Mouse (Mus musculus) erythroblast, adult 5-6 weeks (primary cell): ENCODE data around the gene Bhmt. TPM values are rescaled to one million over a fixed set of nuclear protein-coding genes. Genes with fewer than 3 reads are reported as not detected.
"Not testable (repeated sequence)": the region's sequence is repeated elsewhere in the genome, so short reads cannot be mapped to it uniquely, and the experiment has no call there.

Source experiments
- ATAC-seq: replicated peaks from 2 replicates; pipeline ENCODE4 v1.8.0; 2016; ENCODE audit warnings: moderate number of reproducible peaks, mild to moderate bottlenecking, moderate TSS enrichment, inconsistent platforms; ENCODE audit not compliant: poor library complexity, low FRiP score, severe bottlenecking
- total RNA-seq, 2 experiments: library from RNA; stranded (forward) in 1 of 2; stranded (reverse) in 1 of 2; fragments of 150-400 nt in 1 of 2; fragments of 200-764, 138-1000 nt in 1 of 2; gene quantifications; 2 replicates each; pipeline versions ENCODE4 v1.2.3 to v1.2.4; 2015 to 2017; ENCODE audit warnings: low replicate concordance in 2 of 2

Bhmt gene
- total RNA-seq, 2 experiments from 2014 or later, result not detected

DNA sequence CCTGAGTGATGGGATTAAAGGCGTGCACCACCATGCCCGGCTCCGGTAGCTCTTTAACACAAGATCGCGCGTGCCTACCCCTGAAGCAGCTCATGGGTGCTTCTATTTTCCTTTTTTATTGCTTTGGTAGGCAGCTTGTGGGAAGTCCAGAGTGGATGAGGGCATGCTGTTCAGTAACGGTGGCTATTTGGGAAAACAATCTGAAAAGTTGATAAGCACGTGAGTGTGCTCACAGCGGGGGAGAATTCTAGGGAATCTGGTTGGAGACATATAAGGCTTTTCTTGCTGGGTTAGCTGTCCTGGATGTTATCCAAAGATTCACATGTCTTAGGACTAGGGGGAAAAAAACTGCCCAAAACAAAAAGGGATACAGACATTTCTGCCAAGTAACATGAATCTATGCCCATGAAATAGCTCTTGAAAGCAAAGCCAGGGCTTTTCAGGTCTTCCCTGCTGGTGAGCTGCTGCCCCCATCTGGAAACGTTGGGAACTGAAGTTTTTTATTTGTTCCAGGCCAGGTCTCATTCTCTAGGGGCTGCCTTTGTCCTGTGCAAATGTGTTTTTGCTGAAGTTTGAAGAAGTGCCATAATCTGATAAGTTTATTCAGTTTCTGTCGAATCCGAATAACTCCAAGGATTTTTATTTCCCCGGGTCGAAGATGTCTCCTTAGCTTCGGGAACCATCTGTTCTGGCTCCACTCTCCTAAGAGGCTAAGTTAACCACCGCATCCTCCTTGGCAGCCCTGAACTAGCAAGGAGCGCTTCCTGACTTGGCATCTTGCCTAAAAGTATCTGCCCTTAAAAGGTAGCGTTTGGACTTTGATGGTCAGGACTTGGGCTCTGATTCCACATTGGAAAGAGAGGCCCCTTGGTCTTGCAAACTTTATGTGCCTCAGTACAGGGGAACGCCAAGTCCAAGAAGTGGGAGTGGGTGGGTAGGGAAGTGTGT is 24.8 kb downstream of the Bhmt start:
- no peak for ATAC-seq

DNA sequence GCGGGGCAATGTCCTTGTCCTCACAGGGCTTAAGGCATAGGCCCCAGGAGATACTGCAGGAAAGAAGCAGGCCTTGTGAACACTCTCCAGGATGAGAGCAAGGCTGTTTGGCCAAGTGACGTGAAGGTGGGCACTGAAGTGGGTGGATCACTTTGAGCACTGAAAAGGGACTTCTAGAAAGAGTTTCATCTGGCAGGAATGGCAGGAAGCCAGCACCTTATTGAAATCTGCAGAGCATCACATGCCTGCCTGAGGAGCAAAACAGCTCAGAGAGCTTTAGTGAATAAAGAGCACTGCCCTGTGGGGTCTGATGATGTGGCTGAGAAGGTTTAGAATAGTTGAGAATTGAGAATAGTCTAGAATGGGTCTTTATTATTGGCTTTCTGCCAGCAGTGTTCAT is 29.3 kb downstream of the Bhmt start:
- no peak for ATAC-seq

- no peak for ATAC-seq
These were observed 30.1 kb downstream of the Bhmt start for GRCm38 (mm10) chr13:93607701-93608100.

DNA sequence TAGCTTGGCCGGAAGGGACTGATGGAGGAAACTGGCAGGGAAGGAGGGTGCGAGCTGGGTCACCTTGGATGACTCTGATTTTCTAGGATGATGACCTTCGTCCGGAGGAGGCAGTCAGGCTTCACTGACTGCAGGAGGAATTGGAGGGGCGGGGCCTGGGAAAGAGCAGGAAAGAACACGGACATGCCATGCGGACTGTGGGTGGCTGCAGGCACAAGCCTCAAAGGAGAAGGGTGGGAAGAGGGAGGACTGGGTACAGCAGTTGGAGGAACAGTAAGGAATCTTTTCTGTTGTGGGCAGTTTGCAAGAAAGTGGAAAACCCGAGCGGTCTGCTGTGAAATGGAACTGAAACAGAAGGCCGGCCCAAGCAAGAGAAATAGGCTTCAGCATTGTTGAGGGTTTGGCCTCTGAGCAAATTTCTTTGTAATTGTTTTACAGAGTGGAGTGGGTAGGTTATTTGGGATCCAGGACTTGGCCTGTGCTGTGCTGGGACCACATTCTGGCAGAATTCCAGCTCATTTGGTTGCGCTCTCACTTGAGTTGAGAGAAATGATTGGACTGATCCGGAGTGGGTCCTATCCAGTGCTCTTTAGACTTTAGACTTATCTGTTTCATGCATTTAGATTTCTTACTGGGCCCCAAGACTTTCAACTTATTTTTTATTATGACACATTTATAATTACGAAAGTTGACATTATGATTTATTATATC is 30.7 kb downstream of the Bhmt start:
- ATAC-seq, result no peak

- no peak for ATAC-seq
These were observed 33.1 kb downstream of the Bhmt start for GRCm38 (mm10) chr13:93604698-93605097.

DNA sequence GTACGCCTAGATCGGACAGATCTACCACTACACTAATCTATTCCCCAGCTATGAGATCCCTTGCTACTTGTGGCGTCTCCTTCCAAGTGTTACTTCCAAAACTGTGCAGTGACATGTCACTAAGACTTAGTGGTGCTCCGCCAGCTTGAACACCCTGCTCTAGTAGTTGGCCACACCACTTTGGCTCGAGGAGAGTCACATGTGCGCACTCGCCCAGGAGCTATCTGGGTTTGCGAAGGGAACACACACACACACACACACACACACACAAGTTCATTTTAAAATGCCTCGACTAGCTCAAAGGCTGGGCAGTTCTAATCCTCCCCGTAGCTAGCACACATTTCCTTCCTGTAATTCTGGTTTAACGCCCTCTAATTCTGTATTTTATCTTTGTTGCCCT is 36.2 kb downstream of the Bhmt start:
- no peak for ATAC-seq

DNA sequence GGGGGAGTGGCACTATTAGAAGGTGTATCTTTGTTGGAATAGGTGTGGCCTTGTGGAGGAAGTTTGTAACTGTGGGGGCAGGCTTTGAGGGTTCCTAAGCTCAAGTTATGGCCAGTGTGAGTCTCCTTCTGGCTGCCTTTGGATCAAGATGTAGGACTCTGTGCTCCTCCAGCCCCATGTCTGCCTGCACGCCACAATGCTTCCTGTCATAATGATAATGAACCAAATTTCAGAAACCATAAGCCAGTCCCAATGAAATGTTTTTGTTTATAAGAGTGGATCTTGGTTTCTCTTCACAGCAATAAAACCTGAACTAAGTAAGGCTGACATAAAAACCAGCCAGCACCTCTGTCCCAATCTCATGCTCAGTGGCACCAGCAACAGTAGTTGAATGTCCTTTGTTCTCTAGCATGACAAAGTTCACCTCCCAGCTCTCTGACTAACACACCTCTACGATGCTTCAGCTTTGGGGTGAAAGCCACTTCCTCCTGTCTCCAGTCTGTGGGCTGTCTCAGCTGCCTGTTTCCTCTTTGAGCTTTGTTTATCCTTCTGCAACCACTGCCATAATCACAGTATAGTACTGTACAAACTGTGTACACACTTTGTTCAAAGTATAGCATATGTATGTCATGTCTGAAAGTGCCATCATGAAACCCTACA is 44.6 kb downstream of the Bhmt start:
- ATAC-seq, result no peak

- ATAC-seq, result not testable (repeated sequence)
These were observed 55.2 kb downstream of the Bhmt start for GRCm38 (mm10) chr13:93582526-93582925.

- no peak for ATAC-seq
These were observed 57.3 kb downstream of the Bhmt start for GRCm38 (mm10) chr13:93580431-93580830.

GRCm38 (mm10) chr13:93569676-93570075 is 68.1 kb downstream of the Bhmt start:
- no peak for ATAC-seq

Other genes starting within 250 kb of the Bhmt start
- 11.3 and 13.0 TPM in 2 replicates for gene Jmy, start 138.2 kb downstream of the Bhmt start, total RNA-seq (2015; ENCODE audit: low replicate concordance)
- gene Jmy, start 138.2 kb downstream of the Bhmt start, total RNA-seq (2017; ENCODE audit: low replicate concordance), result 17.8 and 25.5 TPM in 2 replicates
- not detected in 2 replicates for gene Bhmt2, start 36.3 kb upstream of the Bhmt start, total RNA-seq (2015; ENCODE audit: low replicate concordance)
- not detected in 2 replicates for gene Bhmt2, start 36.3 kb upstream of the Bhmt start, total RNA-seq (2017; ENCODE audit: low replicate concordance)
- gene Dmgdh, start 36.5 kb upstream of the Bhmt start, total RNA-seq (2015; ENCODE audit: low replicate concordance), result not detected in 2 replicates
- gene Dmgdh, start 36.5 kb upstream of the Bhmt start, total RNA-seq (2017; ENCODE audit: low replicate concordance), result not detected in 2 replicates
- gene Arsb, start 133.7 kb upstream of the Bhmt start, total RNA-seq (2015; ENCODE audit: low replicate concordance), result 41.9 and 43.3 TPM in 2 replicates
- gene Arsb, start 133.7 kb upstream of the Bhmt start, total RNA-seq (2017; ENCODE audit: low replicate concordance), result 7.8 and 8.7 TPM in 2 replicates